Mouse (Mus musculus): ENCODE measurements at regions not wholly inside any gene's neighbourhood (a gene's known extent, or its start where the extent isn't known, plus 50 kb on each side); places are given as distances from the start of the nearest gene placed in this dataset.

DNA sequence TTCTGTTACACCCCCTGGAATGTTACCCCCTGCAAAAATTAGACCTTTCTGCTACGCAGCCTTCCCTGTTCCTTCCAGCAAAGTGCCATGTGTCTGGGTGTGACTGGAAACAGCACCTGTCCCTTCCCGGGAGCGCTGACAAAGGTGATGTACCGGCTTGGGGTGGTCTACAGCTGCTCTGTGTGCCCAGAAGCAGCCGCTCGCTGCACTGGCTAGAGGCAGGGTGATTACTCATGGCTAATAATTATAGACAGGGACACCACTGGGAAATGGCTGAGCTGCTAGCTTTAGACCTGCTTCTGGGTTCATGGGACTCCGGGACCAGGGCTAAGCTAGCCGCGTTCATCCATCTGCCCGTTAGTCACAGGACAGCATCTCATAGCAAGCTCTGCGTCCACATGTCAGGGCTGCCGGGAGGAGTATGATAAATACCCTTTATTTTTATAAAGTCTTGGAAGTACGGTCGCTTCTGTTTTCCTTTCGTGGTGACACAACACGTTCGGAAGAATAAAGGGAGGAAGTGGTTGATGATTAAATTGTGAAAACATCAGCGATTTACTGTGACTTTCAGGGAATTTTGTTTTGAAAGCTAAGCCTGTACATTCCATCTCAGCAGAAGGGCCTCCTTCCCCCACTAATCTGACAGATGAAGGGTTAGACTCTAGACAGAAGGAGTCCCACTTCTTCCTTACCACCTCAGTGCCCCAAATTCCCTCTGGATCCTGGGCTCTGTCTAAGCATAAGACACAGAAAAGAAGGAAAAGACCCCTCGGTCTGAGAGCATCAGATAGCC lies 170.8 kb downstream of the Maf start:
- H3K27me3 ChIP-seq (ENCODE audit: control insufficient read depth, insufficient read depth, low read length), result no peaks in the 10 kb centered on the region
- ATAC-seq (ENCODE audit: insufficient read depth, low FRiP score, low TSS enrichment) (no peak), DNase-seq (ENCODE audit: low spot score) (peak; percentile 39)
- no peak overlapping the region for H3K4me2 ChIP-seq (ENCODE audit: low read depth)
- H3K27ac ChIP-seq (ENCODE audit: low read depth, low read length), result no peak overlapping the region
- no peaks in the 10 kb centered on the region for H3K4me1 ChIP-seq (ENCODE audit: control insufficient read depth, insufficient read depth, low read length)
- 61% methylated on average over 19 of the region's 19 CpGs for WGBS
- H3K4me3 ChIP-seq (ENCODE audit: low read depth, low read length), result no peak overlapping the region
- no peaks in the 10 kb centered on the region for H3K36me3 ChIP-seq (ENCODE audit: control insufficient read depth, insufficient read depth, low read length)
- H3K9me3 ChIP-seq (ENCODE audit: control insufficient read depth, low read length), result no peaks in the 10 kb centered on the region
- H3K9ac ChIP-seq (ENCODE audit: low read length), result no peak overlapping the region

- H3K27me3 ChIP-seq (ENCODE audit: control insufficient read depth, insufficient read depth, low read length), result no peaks in the 10 kb centered on the region
- no peak overlapping the region for H3K4me2 ChIP-seq (ENCODE audit: low read depth)
- H3K4me1 ChIP-seq (ENCODE audit: control insufficient read depth, insufficient read depth, low read length), result no peaks in the 10 kb centered on the region
- H3K27ac ChIP-seq (ENCODE audit: low read depth, low read length), result no peak overlapping the region
- H3K9me3 ChIP-seq (ENCODE audit: control insufficient read depth, low read length), result no peaks in the 10 kb centered on the region
- no peak for DNase-seq (ENCODE audit: low spot score)
- ATAC-seq (ENCODE audit: insufficient read depth, low FRiP score, low TSS enrichment), result no peak
- WGBS, result 72% methylated on average over 8 of the region's 8 CpGs
- H3K36me3 ChIP-seq (ENCODE audit: control insufficient read depth, insufficient read depth, low read length), result no peaks in the 10 kb centered on the region
- H3K4me3 ChIP-seq (ENCODE audit: low read depth, low read length), result no peak overlapping the region
- H3K9ac ChIP-seq (ENCODE audit: low read length), result no peak overlapping the region
These were observed 171.6 kb downstream of the Maf start for GRCm38 (mm10) chr8:115536001-115536400.

GRCm38 (mm10) chr8:115534030-115534429 lies 173.6 kb downstream of the Maf start:
- ATAC-seq (ENCODE audit: insufficient read depth, low FRiP score, low TSS enrichment) (no peak), DNase-seq (ENCODE audit: low spot score) (peak; percentile 32)
- 64% methylated on average over 2 of the region's 2 CpGs for WGBS
- no peaks in the 10 kb centered on the region for H3K4me1 ChIP-seq (ENCODE audit: control insufficient read depth, insufficient read depth, low read length)
- H3K27ac ChIP-seq (ENCODE audit: low read depth, low read length), result no peak overlapping the region
- H3K9me3 ChIP-seq (ENCODE audit: control insufficient read depth, low read length), result no peaks in the 10 kb centered on the region
- no peaks in the 10 kb centered on the region for H3K36me3 ChIP-seq (ENCODE audit: control insufficient read depth, insufficient read depth, low read length)
- H3K9ac ChIP-seq (ENCODE audit: low read length), result no peak overlapping the region
- H3K4me2 ChIP-seq (ENCODE audit: low read depth), result no peak overlapping the region
- H3K27me3 ChIP-seq (ENCODE audit: control insufficient read depth, insufficient read depth, low read length), result no peaks in the 10 kb centered on the region
- no peak overlapping the region for H3K4me3 ChIP-seq (ENCODE audit: low read depth, low read length)

GRCm38 (mm10) chr8:115531343-115531742 lies 176.3 kb downstream of the Maf start:
- no peaks in the 10 kb centered on the region for H3K36me3 ChIP-seq (ENCODE audit: control insufficient read depth, insufficient read depth, low read length)
- H3K27me3 ChIP-seq (ENCODE audit: control insufficient read depth, insufficient read depth, low read length), result no peaks in the 10 kb centered on the region
- H3K4me2 ChIP-seq (ENCODE audit: low read depth), result no peak overlapping the region
- H3K4me1 ChIP-seq (ENCODE audit: control insufficient read depth, insufficient read depth, low read length), result no peaks in the 10 kb centered on the region
- ATAC-seq (ENCODE audit: insufficient read depth, low FRiP score, low TSS enrichment) (no peak), DNase-seq (ENCODE audit: low spot score) (no peak)
- no peaks in the 10 kb centered on the region for H3K9me3 ChIP-seq (ENCODE audit: control insufficient read depth, low read length)
- H3K4me3 ChIP-seq (ENCODE audit: low read depth, low read length), result no peak overlapping the region
- no peak overlapping the region for H3K9ac ChIP-seq (ENCODE audit: low read length)
- 88% methylated on average over 6 of the region's 6 CpGs for WGBS
- H3K27ac ChIP-seq (ENCODE audit: low read depth, low read length), result no peak overlapping the region

DNA sequence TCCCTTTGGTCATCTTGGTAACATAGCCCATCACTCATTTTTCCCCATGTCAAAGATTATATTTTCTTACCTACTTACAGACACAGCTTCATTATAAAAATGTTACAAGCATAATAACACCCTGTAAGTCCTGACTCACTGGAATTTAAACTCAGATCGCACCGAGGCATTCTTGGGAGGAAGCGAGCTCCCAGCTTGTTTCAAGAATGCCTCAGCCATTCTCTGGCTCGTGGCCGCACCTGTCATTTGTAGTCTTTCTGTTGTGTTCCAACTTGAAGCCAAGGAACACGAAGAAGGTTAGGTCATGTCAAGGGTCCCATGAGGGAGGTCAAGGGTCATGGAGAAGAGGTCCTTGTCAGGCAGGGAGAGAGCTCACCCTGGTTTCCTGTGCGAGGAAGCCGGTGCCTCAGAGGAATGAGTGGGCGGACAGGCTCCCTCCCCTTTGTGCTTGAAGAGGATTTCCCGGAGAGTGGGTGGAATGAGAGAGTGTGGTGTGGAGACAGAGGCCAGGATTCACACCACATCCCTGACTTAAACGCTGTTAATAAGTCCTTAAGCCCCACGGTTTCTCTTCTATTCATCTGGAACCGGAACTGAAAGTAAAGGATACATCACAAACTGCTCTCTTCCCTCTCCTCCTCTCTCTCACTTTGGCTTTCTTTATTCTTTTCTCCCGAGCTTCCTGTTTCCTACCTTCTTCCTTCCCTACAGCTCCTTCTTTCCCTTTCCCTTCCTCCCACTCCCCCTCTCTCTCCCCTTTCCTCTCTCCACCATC lies 177.8 kb downstream of the Maf start:
- Histone ChIP-seq H3K27ac (ENCODE audit: low read depth, low read length) (no peak overlapping the region), H3K4me3 (ENCODE audit: low read depth, low read length) (no peak overlapping the region), H3K4me2 (ENCODE audit: low read depth) (no peak overlapping the region), H3K9me3 (ENCODE audit: control insufficient read depth, low read length) (no peaks in the 10 kb centered on the region), H3K9ac (ENCODE audit: low read length) (no peak overlapping the region), H3K4me1 (ENCODE audit: control insufficient read depth, insufficient read depth, low read length) (no peaks in the 10 kb centered on the region), H3K36me3 (ENCODE audit: control insufficient read depth, insufficient read depth, low read length) (no peaks in the 10 kb centered on the region), H3K27me3 (ENCODE audit: control insufficient read depth, insufficient read depth, low read length) (no peaks in the 10 kb centered on the region)
- no peak for ATAC-seq (ENCODE audit: insufficient read depth, low FRiP score, low TSS enrichment)
- no peak for DNase-seq (ENCODE audit: low spot score)
- 62% methylated on average over 14 of the region's 14 CpGs for WGBS

- Histone ChIP-seq H3K9ac (ENCODE audit: low read length) (no peak overlapping the region), H3K4me1 (ENCODE audit: control insufficient read depth, insufficient read depth, low read length) (no peaks in the 10 kb centered on the region), H3K27ac (ENCODE audit: low read depth, low read length) (no peak overlapping the region), H3K9me3 (ENCODE audit: control insufficient read depth, low read length) (no peaks in the 10 kb centered on the region), H3K4me3 (ENCODE audit: low read depth, low read length) (no peak overlapping the region), H3K36me3 (ENCODE audit: control insufficient read depth, insufficient read depth, low read length) (no peaks in the 10 kb centered on the region), H3K27me3 (ENCODE audit: control insufficient read depth, insufficient read depth, low read length) (no peaks in the 10 kb centered on the region), H3K4me2 (ENCODE audit: low read depth) (no peak overlapping the region)
- no peak for DNase-seq (ENCODE audit: low spot score)
- no peak for ATAC-seq (ENCODE audit: insufficient read depth, low FRiP score, low TSS enrichment)
- WGBS, result 84% methylated on average over 11 of the region's 11 CpGs
These were observed 178.7 kb downstream of the Maf start for GRCm38 (mm10) chr8:115528879-115529278.

GRCm38 (mm10) chr8:115525149-115525548 lies 182.4 kb downstream of the Maf start:
- H3K4me2 ChIP-seq (ENCODE audit: low read depth), result no peak overlapping the region
- no peaks in the 10 kb centered on the region for H3K9me3 ChIP-seq (ENCODE audit: control insufficient read depth, low read length)
- H3K27me3 ChIP-seq (ENCODE audit: control insufficient read depth, insufficient read depth, low read length), result no peaks in the 10 kb centered on the region
- no peak overlapping the region for H3K4me3 ChIP-seq (ENCODE audit: low read depth, low read length)
- WGBS, result 90% methylated on average over 8 of the region's 8 CpGs
- no peaks in the 10 kb centered on the region for H3K4me1 ChIP-seq (ENCODE audit: control insufficient read depth, insufficient read depth, low read length)
- ATAC-seq (ENCODE audit: insufficient read depth, low FRiP score, low TSS enrichment) (no peak), DNase-seq (ENCODE audit: low spot score) (no peak)
- no peaks in the 10 kb centered on the region for H3K36me3 ChIP-seq (ENCODE audit: control insufficient read depth, insufficient read depth, low read length)
- no peak overlapping the region for H3K27ac ChIP-seq (ENCODE audit: low read depth, low read length)
- no peak overlapping the region for H3K9ac ChIP-seq (ENCODE audit: low read length)

DNA sequence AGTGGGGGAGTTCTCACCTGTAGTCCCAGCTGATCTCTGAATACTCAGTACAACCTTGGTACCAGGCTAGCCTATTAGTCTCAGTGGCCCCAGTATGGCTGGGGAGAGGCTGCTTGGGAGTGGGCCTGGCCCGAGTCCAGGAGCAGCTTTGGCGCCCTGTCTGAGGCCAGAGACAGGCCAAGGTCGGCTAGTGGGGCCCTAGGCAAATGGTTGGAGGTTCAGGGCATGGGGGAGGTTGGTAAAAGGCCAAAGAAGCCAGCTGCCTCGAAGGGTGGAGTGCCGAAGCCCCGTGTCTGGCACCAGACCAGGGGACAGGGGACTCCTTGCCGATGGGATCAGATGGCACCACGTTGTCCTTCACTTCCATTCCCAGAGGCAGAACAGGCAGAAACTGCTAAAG lies 182.9 kb downstream of the Maf start:
- ATAC-seq (ENCODE audit: insufficient read depth, low FRiP score, low TSS enrichment) (no peak), DNase-seq (ENCODE audit: low spot score) (no peak)
- H3K4me3 ChIP-seq (ENCODE audit: low read depth, low read length), result no peak overlapping the region
- no peak overlapping the region for H3K9ac ChIP-seq (ENCODE audit: low read length)
- WGBS, result 93% methylated on average over 8 of the region's 8 CpGs
- no peaks in the 10 kb centered on the region for H3K36me3 ChIP-seq (ENCODE audit: control insufficient read depth, insufficient read depth, low read length)
- H3K4me1 ChIP-seq (ENCODE audit: control insufficient read depth, insufficient read depth, low read length), result no peaks in the 10 kb centered on the region
- no peaks in the 10 kb centered on the region for H3K27me3 ChIP-seq (ENCODE audit: control insufficient read depth, insufficient read depth, low read length)
- H3K27ac ChIP-seq (ENCODE audit: low read depth, low read length), result no peak overlapping the region
- no peak overlapping the region for H3K4me2 ChIP-seq (ENCODE audit: low read depth)
- no peaks in the 10 kb centered on the region for H3K9me3 ChIP-seq (ENCODE audit: control insufficient read depth, low read length)

- DNase-seq (ENCODE audit: low spot score), result no peak
- Histone ChIP-seq H3K36me3 (ENCODE audit: control insufficient read depth, insufficient read depth, low read length) (no peaks in the 10 kb centered on the region), H3K27me3 (ENCODE audit: control insufficient read depth, insufficient read depth, low read length) (no peaks in the 10 kb centered on the region), H3K4me3 (ENCODE audit: low read depth, low read length) (no peak overlapping the region), H3K9me3 (ENCODE audit: control insufficient read depth, low read length) (no peaks in the 10 kb centered on the region), H3K27ac (ENCODE audit: low read depth, low read length) (no peak overlapping the region), H3K4me2 (ENCODE audit: low read depth) (no peak overlapping the region), H3K4me1 (ENCODE audit: control insufficient read depth, insufficient read depth, low read length) (no peaks in the 10 kb centered on the region), H3K9ac (ENCODE audit: low read length) (no peak overlapping the region)
- no peak for ATAC-seq (ENCODE audit: insufficient read depth, low FRiP score, low TSS enrichment)
- WGBS, result 72% methylated on average over 5 of the region's 5 CpGs
These were observed 185.1 kb downstream of the Maf start for GRCm38 (mm10) chr8:115522527-115522926.
